Mouse (Mus musculus) thymus, adult 18-20 months (tissue): ENCODE data around the gene Zfp329.
"Not testable (repeated sequence)": the region's sequence is repeated elsewhere in the genome, so short reads cannot be mapped to it uniquely, and the experiment has no call there.

Source experiments
- DNase-seq, 2 experiments: peaks; one replicate each; pipeline ENCODE4 v3.0.0; 2022; ENCODE audit warnings: mixed read lengths in 2 of 2

Gene Zfp329

DNA sequence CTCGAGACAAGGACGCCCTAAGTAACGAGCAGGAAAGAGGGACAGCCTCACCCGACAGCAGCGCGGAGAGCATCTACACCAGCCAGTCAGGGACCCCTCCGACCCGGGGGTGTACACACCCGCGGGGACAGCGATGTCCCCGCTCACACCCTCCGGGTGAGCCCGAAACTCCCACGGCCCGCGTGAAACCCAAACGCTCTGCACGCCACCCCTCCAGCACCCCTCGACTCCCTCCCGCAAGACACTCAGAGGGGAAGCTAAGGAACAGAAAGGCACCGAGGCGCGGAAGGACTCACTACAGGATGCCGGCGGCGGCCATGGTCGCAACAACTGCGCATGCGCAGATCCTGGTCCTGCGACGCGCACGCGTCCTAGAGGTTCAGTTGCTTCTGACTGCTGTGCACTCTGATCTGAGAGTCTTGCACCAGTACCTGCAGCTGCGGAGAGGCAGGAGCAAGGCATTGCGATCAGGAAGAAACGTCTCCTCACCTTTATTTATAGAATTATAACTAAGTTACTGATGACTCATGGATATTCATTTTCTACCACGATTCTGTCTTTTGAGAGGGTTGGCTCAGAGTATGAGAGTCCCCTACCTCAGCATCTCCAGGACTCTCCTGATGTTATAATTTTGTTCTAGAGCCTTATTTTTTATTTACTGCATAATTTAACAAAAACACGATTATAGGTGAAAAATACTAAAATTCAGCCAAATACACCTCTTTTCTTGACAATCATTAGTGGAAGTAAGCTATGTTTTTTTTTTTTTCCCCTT lies at the start of gene Zfp329:
Zfp329 (minus strand) TSS at position 338 of the 775 bp plus-strand sequence.
- peak; percentile 90 to 91 for DNase-seq

DNA sequence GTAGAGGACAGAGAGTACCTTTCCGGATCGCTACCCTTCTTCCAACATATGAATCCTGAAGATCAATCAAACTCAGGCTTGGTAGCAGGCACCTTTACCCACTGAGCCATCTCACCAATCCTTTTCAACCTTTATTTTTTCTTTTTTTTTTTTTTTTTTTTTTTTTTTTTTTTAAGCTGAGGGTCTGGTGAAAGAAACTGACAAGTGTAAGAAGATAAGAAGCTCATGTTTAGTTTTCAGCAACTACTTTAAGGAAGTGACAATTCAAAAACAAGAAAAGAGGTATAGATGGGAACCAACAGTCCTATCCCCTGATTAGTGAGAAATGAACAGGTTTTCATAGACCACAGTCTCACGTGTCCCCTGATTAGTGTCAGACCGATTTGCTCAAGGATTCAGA lies 17.1 kb upstream of the Zfp329 start:
- no peak for DNase-seq

DNA sequence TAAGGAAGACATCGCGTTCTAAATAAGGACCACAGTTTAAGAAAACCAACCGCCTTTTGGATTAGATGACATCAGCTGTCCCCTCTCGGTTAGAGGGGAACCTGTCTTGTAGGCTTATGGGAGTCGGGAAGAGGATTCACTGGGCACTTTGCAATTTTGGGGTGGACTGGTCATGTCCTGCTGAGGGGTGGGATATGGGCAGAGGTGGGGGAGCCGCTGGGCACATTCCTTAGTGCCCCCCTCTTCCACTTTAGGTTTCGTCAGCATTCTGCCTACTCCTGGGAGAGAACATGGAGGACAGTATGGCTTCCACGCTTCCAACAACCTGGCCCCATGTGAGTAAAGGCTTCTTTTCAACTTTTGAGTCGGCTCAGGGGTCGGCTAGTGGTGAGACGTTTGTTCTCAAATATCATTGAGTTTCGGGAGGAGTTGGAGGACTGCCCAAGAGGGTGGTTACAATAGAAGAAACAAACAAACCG lies 16.6 kb upstream of the Zfp329 start:
- peak in 1 of 2 experiments; percentile 7 for DNase-seq

DNA sequence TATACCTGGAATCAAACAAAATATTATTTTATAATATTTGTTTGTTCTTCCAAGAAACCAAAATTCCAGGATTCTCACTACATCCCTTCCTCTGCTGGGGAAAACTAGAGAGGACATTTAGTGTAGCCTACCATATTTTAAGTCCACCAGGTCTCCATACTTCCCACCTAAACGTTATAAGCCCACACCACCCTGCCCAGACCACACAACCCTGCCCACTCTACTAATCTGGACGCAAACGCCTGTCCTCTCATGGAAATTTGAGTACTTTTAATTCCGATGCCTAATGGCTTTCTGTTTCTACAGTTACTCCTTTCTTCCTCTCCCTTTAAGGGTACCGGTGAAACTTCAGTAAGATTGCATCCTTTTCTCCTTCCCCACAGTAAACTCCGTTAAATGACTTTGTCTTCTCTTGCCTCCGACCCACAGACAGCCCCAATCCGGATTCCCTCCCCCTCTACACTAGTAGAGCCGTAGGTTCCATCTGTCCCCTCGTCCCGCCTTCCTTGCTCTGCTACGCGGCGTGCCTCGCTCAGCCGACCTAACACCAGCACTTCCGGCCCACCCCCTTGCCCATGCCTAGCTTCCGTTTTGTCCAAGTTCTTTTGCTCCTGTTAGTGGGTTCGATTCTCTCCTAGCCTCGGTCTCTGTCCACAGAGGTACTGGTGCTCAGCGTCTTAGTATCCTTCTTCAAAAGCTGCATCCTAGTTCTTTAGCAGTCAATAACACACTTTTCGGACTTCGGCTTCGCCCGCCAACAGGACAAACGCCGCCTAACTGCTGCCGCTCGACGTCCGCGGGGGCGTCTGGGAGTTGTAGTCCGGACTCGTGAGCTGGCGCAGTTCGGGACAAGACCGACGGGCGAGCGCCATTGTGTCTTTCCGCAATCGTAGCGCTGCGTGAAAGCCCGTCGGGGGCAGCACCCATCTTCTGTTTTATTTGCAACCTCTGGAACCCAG lies 15.8 kb upstream of the Zfp329 start, which contains the start of gene Zfp110:
Zfp110 (plus strand) TSS at position 600 of the 959 bp plus-strand sequence.
- DNase-seq: peak; percentile 84 to 88

DNA sequence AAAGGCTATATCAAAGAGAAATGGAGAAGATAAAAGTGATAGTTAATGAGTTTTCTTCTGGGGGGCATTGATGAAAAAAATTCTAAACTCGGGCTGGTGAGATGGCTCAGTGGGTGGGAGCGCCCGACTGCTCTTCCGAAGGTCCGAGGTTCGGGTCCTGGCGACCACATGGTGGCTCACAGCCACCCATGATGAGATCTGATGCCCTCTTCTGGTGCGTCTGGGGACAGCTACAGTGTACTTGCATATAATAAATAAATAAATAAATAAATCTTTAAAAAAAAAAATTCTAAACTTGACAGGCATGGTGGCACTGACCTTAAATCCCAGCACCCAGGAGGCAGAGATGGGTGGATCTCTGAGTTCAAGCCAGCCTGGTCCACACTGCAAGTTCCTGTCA lies 3.1 kb downstream of the Zfp329 start:
- DNase-seq: no peak

DNA sequence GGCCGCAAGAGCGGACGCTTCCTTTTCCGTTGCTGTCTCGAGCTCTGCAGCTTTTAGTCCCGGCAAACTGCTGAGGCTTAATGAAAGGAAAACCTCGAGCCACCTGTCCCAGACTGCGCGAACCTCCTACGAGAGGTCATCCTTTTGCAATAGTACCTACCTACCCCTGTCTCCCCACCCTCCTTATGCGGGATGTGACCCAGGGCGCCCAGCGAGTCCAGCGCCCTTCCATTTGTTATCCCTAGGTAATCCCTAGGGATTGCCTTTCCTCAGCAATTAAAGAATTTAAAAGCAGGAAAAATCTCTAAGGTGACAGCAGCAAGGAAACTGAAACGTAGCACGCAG lies 15.0 kb downstream of the Zfp329 start:
- no peak for DNase-seq

DNA sequence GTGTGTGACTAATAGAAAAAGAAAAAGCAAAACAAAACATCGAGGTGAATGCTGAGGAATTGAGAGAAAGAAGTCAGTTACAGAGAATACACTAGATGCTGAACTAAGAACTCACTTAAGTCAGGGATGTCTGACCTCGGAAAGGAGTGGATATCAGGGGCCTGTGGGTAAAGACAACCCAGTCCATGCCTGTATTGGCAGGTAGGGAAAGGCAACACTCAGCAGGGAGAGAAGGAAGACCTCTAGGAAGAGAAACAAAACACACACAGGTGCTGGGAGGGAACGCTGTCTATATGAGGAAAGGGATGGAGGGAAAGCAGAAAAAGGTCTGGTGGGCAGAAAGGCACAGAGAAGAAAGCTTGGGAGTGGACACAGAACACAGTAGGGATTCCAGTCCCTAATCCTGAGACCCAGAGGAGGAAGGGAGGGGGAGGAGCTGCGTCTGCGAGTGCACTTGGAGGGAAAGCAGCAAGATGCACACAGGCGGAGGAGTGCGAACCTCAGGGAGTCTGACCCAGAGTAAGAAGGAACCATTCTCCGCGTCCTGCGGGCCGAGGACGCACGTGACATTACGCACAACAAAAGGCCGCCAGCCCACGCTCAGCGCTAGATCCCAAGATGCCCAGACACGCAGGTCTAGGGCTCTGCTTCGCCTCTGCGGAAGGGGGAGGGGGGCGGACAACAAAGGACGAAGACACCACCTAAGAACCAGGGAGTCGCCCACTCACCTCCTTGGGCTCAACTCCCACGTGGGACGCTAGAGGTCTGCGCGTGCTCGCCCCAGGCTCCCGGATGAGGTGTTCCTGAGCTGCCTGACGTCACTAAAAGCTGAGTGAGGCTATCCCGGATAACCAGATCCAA lies 15.6 kb downstream of the Zfp329 start, which contains the start of gene Zscan18:
Zscan18 (minus strand) TSS at position 770 of the 861 bp plus-strand sequence.
- DNase-seq: peak; percentile 50 to 71

DNA sequence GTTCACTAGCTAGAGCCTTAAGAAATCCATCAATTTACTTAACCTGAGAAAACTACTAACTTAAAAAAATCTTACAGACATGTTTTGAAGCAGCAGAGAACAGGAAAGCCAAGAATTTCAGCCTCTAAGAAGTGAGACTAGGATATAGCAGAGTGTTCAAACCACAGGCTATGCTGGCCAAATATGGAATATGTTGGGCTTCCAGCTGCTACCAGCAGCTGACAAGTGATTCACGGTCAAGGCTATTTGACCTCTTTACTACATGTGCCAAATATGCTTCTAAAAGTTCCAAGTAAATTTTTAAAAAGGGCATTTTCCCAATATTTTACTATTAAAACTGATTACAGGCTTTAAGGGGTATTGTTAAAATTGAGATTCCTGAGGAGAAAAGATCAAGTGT lies 19.1 kb downstream of the Zfp329 start:
- no peak for DNase-seq

DNA sequence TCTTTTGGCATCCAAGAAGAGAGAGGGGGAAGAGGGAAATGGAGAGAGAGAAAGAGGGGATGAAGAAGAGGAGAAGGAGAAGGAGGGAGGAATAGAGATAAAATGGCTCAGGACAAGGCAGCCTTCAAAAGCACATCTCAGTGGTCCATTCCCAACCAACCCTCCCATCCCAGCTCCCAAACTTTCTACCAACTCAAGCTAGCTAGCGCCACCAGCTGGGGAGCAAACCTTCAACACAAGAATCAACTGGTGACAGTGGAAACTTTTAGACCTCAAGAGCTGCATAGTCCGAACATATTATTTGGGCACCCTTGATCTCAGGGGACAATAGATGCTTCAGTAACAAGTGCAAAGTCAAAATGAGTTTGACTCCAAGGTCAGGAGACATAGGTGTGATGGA lies 20.7 kb downstream of the Zfp329 start:
- DNase-seq: no peak

DNA sequence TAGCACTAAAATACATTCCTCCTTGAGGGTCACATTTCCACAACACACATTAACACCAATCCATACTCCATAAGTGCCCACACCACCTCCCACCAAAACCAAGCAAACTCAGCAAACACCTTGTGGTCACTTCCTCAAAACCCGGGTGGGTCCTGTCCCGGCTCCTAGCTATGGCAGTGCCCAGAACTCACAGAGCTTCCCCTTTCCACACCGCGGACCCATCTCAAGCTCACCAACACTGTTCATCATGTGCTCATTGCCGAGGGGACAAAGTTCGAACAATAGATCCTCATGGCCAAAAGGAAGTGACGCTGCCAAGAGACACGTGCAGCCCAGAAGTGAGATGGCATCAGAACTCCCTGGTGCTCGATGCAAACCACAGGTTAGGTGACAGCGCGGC lies 26.0 kb downstream of the Zfp329 start:
- DNase-seq: not testable (repeated sequence)

DNA sequence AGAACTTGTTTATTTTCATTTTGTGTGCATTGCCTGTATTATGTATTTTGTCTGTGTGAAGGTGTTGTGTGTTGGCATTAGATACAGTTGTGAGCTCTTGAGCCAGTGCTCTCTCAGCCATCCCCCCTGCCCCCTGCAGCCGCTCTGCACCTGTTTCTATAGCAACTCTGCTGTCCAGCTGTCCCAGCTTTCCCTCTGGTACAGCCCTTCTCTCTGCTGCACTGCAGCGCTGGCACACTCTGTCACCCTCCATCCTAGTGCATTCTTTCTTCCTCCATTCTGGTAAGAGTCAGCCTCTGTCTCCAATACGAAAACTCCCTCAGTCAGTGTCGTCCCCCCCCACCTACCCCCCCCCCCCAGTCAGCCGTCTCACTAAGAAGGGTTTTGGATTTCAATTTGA lies 30.6 kb downstream of the Zfp329 start:
- DNase-seq: no peak

DNA sequence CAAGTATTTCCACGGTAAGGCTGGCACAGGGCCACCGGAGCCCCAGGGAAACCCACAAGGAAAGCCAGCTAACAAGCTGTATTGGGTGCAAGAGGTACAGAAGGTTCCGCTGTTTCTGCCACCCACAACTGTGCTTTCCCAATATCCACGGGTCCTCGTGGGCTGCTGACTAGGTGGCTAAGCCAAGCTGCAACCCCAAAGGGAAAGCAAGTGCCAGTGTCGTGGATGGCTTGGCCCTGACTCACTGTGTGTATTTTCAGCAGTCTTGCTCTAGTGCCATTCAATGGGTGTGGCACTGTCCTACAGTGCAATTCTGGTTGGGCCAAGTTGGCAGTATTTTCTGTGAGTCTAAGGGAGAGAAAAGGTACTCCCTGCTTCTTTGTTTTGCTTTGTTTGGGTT lies 31.3 kb downstream of the Zfp329 start:
- DNase-seq: no peak

DNA sequence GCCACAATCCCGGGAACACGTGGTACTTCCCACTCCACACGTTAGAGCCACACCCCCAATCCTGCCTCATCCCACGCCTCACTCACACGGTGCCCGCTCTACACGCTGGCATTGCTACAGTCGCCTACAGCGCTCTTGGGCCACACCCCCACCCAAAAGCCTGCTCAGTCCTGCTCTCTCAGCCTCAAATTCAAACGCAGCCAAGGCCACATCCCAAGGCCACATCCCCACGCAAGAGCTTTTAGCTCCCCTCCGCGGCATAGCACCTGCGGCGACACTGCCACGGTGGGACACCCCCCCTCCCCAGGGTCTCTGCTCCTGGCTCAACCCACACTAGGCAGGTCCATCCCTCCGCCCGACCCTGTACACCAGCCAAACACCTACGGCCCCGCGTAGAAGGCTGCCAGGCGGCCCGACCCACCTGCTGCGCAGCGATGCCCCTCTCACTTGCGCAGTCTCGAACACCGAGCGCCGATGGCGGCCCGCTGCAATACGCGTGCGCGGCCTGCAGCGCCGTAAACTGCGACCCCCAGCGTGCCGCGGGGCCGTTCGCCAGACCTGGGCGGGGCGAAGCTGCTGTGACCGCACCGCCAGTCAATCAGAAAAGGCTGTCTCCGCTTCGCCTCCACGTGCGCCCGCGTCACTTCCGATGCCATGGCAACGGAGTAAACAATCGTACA lies 38.4 kb downstream of the Zfp329 start:
- DNase-seq: peak; percentile 68 to 71

DNA sequence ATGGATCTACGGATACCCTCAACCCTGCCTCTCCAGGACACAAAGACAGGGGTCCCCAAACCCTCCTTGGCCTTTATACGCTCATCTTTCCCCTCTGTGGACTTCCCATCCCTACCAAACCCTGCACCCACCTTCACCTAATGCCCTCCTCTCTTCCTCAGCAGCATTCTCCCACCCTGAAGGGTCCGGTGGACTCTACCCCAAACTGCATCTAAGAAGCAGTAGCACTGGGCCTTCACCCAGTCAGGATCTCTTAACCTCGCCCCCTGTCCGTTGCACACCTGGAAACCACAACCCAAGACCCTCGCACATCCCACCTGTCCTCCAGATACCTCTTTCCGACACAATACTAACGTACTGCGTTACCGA lies 38.9 kb downstream of the Zfp329 start:
- DNase-seq: no peak

DNA sequence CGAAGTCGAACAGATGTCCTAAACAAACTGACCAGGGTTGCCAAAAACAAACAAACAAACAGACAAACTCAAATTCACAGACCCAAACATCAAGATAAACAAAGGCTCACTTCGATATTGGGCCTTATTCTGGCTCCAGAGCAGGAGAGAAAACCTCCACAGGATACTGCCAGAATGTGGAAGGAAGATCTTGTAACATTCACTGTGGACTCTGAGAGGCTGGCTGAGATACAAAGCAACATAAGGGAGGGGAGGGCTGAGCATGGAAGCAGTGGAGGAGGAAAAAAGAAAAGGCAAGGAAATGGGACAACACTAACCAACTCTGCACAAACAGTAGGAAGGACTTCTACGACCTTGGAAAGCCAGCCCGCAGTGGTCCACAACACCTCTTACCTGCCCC lies 39.5 kb downstream of the Zfp329 start:
- DNase-seq: no peak

DNA sequence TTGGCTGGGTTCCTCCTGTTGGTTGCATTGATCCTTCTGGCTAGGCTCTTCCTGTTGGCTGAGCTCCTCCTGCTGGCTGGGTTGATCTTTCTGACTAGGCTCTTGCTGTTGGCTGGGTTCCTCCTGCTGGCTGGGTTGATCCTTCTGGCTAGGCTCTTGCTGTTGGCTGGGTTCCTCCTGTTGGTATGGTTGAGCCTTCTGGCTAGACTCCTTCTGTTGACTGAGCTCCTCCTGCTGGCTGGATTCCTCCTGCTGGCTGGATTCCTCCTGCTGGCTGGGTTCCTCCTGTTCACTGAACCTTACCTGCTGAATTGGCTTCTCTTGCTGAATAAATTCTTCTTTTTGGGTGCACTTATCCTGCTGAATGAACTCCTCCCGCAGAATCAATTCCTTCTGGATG lies 44.1 kb downstream of the Zfp329 start:
- no peak for DNase-seq

DNA sequence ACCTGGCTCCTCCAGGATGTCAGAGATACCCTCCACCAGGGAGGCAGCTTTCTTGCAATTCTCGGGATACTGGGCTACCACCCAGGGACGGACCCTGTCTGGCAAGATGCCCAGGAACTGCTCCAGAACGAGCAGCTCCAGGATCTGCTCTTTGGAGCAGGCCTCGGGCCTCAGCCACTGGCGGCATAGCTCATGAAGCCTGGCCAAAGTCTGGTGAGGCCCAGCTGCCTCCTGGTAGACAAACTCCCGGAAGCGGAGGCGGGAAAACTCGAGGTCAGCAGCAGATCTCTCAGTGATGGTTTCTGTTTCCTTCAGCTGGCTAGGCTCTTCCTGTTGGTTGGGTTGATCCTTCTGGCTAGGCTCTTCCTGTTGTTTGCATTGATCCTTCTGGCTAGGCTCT lies 44.5 kb downstream of the Zfp329 start:
- no peak for DNase-seq
